Mouse (Mus musculus) cortical plate, adult 2 months (tissue): Measurements from ENCODE around the gene Mpp2.
A peak's percentile ranks its signal among the peaks of the same experiment; 100 is the strongest.

Experiments used
- CTCF ChIP-seq: fragments of 200-500 bp; IDR thresholded peaks from 2 replicates; pipeline ENCODE4 v1.5.1; 2011; ENCODE audit warnings: mild to moderate bottlenecking, control low read depth, low read length; ENCODE audit not compliant: insufficient read depth; ENCODE audit errors: extremely low read depth
- POLR2A ChIP-seq: fragments of 200-500 bp; IDR thresholded peaks from 2 replicates; pipeline ENCODE4 v1.6.1; 2011; ENCODE audit warnings: mild to moderate bottlenecking, low read length, control low read depth; ENCODE audit not compliant: insufficient read depth; ENCODE audit errors: extremely low read depth

DNA sequence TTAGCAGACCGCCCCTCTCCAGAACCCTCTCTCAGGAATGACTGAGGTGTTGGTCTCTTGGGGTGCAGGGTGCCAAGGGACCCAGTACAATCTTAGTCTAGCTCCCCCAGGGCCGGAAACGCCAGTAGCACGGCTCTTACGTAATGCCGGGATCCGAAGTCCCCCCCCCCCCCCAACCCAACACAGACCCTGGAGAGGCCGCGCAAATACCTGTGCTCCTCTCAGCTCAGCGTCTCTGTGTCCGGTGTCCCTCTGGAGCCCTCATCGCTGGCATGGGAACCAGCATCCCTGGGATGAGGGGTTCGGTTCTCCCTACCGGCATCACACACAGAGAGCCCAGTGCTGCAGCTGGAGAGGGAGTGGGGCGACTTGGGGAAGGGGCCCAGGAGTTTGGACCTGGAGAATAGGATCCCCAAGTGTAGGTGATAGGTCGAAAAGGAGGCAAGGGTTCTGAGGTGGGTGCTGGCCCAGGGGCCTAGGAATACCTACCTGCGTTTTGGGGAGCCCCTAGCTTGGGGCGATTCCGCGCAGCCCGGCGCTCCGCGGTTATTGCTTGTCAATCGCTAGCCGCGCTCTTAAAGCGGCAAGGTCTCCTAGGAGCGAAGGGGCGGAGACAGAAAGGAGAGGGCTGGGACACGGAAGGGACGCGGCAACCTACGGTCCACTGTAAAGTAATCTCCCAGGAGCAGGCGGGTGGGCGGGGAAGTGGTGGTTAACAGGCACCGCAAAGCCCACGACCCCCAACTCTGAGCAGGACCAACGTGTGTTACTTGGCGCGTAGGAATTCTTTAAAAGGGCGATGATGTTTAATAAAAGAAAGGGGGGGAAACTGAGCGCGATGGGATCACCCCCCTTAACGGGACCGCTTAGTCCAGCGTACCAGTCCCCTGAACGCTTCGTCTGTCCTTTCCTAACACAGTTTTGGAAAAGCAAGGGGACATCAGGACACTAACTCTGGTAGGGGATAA, at the start of gene Mpp2:
- TF ChIP-seq CTCF, result no peak
- TF ChIP-seq POLR2A, result peak; percentile 77
